Mouse (Mus musculus) stomach, embryonic 16.5 days (tissue): Measurements from ENCODE around the gene Kat6b. TPM values are rescaled to one million over a fixed set of nuclear protein-coding genes. Genes with fewer than 3 reads are reported as not detected.

Source experiments
- ATAC-seq: fragments of 200-750 bp; cut with Nextera tagmentation; 2 replicates; pipeline ENCODE4 v1.8.0; 2017; ENCODE audit warnings: moderate number of reproducible peaks, moderate TSS enrichment; ENCODE audit not compliant: insufficient read depth, low FRiP score
- H3K27ac ChIP-seq: fragments of 300-500 bp; sonication (generic); 2 replicates; pipeline ENCODE4 v1.5.1; 2014; ENCODE audit warnings: low read length
- H3K27me3 ChIP-seq: fragments of 300-500 bp; sonication (generic); 2 replicates; pipeline ENCODE4 v1.6.1; 2014; ENCODE audit warnings: low read length, control low read depth, mixed read lengths; ENCODE audit not compliant: control insufficient read depth, insufficient read depth
- H3K36me3 ChIP-seq: fragments of 300-500 bp; sonication (generic); 2 replicates; pipeline ENCODE4 v1.6.1; 2014; ENCODE audit warnings: low read length; ENCODE audit not compliant: control insufficient read depth, insufficient read depth
- H3K4me1 ChIP-seq: fragments of 300-500 bp; sonication (generic); 2 replicates; pipeline ENCODE4 v1.6.1; 2014; ENCODE audit warnings: low read length, control low read depth, mixed read lengths; ENCODE audit not compliant: control insufficient read depth, insufficient read depth
- H3K4me2 ChIP-seq: fragments of 300-500 bp; sonication (generic); 2 replicates; pipeline ENCODE4 v1.6.1; 2014; ENCODE audit warnings: low read depth, low read length, mixed read lengths
- H3K4me3 ChIP-seq: fragments of 300-500 bp; sonication (generic); replicated peaks from 2 replicates; pipeline ENCODE4 v1.5.1; 2014; ENCODE audit warnings: mild to moderate bottlenecking, low read length
- H3K9ac ChIP-seq: fragments of 300-500 bp; sonication (generic); 2 replicates; pipeline ENCODE4 v1.6.1; 2014; ENCODE audit warnings: low read length
- H3K9me3 ChIP-seq: fragments of 300-500 bp; sonication (generic); replicated peaks from 2 replicates; pipeline ENCODE4 v1.6.1; 2016; ENCODE audit warnings: low read length, control low read depth; ENCODE audit not compliant: control insufficient read depth
- WGBS: fragments of 180-500 bp; shearing (Covaris S2); extraction: QIAGEN DNeasy Blood & Tissue Kit; methylation state at CpG from one replicate; pipeline ENCODE4 v1.1.7; 2014; 5-methylcytosine and 5-hydroxymethylcytosine counted together
- polyA plus RNA-seq: library from polyadenylated mRNA; unstranded; fragments of >200 nt; fragmentation: Nextera tagmentation; extraction: Ambion mirVana; gene quantifications from 2 replicates; pipeline ENCODE4 v1.2.1, GENCODE M21; 2015

Kat6b gene
- polyA plus RNA-seq, 1 experiment from 2014 or later, result 12.5 TPM

DNA sequence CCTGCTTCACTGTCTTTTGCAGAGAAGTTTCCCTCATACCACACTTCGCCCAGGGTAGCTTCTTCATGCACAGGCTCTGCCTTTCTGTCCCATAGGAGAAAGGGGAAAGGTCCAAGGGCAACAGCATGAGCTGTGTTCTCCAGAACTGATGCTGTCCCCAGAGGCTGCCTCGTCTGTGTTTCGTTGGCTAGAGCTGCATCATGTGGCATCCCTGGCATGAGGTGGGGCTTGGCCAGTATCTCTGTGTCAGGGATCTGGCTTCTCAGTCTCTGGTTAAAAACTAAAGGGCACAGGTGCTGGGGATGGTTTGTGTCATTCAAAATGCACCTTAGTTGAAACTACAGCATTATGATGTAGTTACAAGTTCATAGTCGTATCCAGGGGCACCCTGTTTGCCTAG lies 64.3 kb downstream of the Kat6b start:
- no peak for ATAC-seq
- WGBS, result 81% methylated on average over 4 of the region's 4 CpGs
- H3K36me3 ChIP-seq, result peaks cover 5% of the 10 kb centered on the region; the same call in 1 of the 2 replicates
- H3K4me3 ChIP-seq, result no peak overlapping the region
- no peak overlapping the region for H3K4me2 ChIP-seq
- no peaks in the 10 kb centered on the region for H3K27me3 ChIP-seq
- no peaks in the 10 kb centered on the region for H3K9me3 ChIP-seq
- no peak overlapping the region for H3K9ac ChIP-seq
- H3K27ac ChIP-seq, result no peak overlapping the region
- peaks cover 27% of the 10 kb centered on the region for H3K4me1 ChIP-seq

DNA sequence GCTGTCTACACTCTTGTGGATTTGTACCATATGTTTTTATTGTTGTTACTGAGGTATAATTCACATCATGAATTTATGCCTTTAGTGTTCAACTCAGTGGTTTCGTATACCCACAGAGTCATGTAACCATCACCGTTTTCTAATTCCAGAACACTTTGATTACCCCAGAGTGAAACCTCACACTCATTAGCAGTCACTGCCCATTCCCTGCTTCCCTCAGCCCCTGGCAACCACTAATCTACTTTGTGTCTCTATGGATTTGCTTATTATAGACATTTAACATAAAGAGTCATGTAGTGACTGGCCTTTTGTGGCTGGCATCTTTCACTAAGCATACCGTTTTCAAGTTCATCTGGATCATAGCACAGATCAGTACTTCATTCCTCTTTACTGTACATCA lies 65.1 kb downstream of the Kat6b start:
- no peak overlapping the region for H3K9ac ChIP-seq
- no peak overlapping the region for H3K4me2 ChIP-seq

DNA sequence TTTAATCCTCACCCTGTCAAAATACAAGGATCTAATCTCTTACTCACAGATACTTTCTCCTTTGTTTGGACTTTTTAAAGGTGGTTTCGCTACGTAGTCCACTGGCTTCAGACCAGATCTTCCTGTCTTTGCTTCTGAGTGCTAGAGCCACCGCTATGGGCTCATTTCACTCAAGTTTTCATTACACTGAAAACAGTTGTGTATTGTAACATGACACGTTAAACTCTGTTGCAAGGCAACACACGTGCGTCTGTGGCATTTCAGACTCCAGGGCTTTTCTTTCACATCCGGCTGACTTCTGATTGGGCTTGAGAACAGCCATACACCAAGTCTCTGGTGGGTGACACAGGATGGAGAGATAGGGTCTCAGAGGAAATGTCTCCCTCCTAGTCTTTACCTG lies 66.1 kb downstream of the Kat6b start:
- WGBS, result 39% methylated on average over 7 of the region's 7 CpGs
- Histone ChIP-seq H3K4me1 (peaks cover 27% of the 10 kb centered on the region), H3K36me3 (peaks cover 2% of the 10 kb centered on the region; the same call in 1 of the 2 replicates), H3K4me3 (no peak overlapping the region), H3K27me3 (no peaks in the 10 kb centered on the region), H3K9ac (no peak overlapping the region), H3K9me3 (no peaks in the 10 kb centered on the region), H3K4me2 (no peak overlapping the region), H3K27ac (no peak overlapping the region)
- ATAC-seq, result no peak

More for the DNA sequence above, 65.1 kb downstream of the Kat6b start:
- Histone ChIP-seq H3K27ac (no peak overlapping the region), H3K4me3 (no peak overlapping the region), H3K4me1 (peaks cover 27% of the 10 kb centered on the region), H3K9me3 (no peaks in the 10 kb centered on the region), H3K36me3 (peaks cover 5% of the 10 kb centered on the region; the same call in 1 of the 2 replicates), H3K27me3 (no peaks in the 10 kb centered on the region)
- WGBS, result 64% methylated on average over 3 of the region's 3 CpGs
- no peak for ATAC-seq

DNA sequence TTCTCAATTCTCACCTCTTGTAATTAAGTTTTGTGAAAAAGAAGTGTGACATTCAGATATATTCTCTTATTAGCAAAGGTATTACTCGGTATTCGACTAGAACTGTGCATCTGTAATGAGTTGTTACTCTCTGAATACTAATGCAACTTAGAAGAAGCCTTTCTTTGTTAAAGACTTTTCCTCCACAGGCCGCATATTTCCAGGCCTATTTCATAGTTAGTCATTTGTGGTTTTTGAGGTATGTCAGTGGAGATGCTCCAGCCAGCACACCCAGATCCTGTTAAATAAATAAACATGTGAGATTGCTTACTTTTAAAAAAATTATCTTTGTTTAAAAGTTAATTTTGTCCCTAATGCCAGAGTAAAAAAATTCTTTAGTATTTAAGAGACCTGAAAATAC lies 66.7 kb downstream of the Kat6b start:
- ATAC-seq, result no peak
- no peak overlapping the region for H3K27ac ChIP-seq
- H3K36me3 ChIP-seq, result no peaks in the 10 kb centered on the region
- H3K9ac ChIP-seq, result no peak overlapping the region
- 81% methylated on average over 3 of the region's 3 CpGs for WGBS
- no peak overlapping the region for H3K4me2 ChIP-seq
- no peaks in the 10 kb centered on the region for H3K27me3 ChIP-seq
- no peaks in the 10 kb centered on the region for H3K9me3 ChIP-seq
- peaks cover 28% of the 10 kb centered on the region for H3K4me1 ChIP-seq
- no peak overlapping the region for H3K4me3 ChIP-seq

DNA sequence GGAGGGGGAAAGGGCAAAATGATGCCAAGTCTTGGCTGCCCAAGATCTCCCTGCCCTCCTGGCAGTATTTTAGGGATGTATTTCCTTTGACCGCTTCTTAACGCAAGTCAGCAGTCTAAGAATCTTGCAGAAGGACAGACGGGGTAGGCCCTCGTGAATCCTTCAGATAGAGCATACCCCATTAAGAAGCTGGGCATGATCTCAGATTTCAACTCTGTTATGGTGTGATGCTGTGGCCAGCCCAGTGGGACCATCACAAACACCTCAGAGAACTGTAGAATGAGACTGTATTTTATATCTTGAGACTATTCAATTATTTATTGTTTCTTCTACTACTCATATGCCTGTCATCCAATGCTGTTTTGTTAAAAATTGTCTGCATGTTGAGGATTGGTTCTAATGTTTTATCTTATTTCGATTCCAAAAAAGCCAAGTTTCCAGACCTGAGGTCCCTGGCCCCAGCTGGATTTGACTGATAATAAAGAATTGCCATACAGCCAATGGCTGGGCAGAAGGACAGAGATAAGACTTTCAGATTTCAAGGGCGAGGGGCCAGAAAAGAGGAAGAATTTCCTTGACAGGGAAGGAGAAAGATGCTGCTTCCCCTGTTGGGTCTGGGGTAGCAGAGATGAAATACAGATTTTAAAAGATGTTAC lies 67.8 kb downstream of the Kat6b start:
- Histone ChIP-seq H3K36me3 (no peaks in the 10 kb centered on the region), H3K27me3 (no peaks in the 10 kb centered on the region), H3K4me2 (no peak overlapping the region), H3K4me1 (peaks cover 36% of the 10 kb centered on the region), H3K9ac (no peak overlapping the region), H3K9me3 (no peaks in the 10 kb centered on the region), H3K4me3 (no peak overlapping the region), H3K27ac (no peak overlapping the region)
- 76% methylated on average over 6 of the region's 6 CpGs for WGBS
- ATAC-seq, result no peak

DNA sequence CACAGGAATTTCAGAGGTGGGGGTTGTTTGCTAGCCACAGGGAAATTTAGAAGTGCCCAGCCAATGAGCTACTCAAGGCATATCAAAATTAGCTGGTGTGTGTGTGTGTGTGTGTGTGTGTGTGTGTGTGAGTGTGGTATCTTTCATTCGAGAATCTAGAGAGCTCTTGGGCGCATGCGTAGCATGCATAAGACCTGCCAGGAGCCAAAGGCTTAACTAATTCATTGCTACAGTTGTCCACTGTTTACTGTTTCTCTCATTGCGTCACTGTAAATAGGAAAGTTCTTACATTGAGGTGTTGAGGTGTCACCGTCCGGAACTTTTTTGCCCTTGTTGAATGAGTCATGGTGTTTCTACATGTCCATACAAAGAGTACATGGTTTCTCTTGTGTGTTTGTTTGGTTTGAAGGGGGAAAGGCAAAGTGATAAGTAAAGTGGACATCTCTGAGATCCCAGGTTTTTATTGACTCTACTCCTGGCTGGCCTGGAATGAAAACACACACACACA lies 68.4 kb downstream of the Kat6b start:
- peaks cover 36% of the 10 kb centered on the region for H3K4me1 ChIP-seq
- H3K4me2 ChIP-seq, result no peak overlapping the region
- no peak overlapping the region for H3K27ac ChIP-seq
- H3K4me3 ChIP-seq, result no peak overlapping the region
- H3K9me3 ChIP-seq, result no peaks in the 10 kb centered on the region
- 76% methylated on average over 6 of the region's 6 CpGs for WGBS
- no peaks in the 10 kb centered on the region for H3K27me3 ChIP-seq
- no peaks in the 10 kb centered on the region for H3K36me3 ChIP-seq
- no peak overlapping the region for H3K9ac ChIP-seq
- ATAC-seq, result no peak

DNA sequence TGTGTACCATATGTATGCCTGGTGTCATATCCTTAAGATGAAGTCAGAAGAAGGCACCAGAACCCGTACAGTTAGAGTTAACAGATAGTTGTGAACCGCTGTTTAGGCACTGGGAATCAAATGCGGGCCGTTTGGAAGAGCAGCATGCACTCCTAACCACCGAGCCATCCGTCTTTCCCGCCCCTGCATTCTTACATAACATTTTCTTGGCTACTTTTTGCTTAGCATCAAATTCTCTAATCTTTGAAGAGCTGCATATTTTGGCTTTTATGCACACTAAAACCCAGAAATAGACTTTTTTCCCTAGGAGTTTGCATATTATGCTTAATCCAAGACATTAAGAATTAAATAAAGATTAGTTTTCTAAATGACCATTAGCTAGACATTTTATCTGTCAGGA lies 69.3 kb downstream of the Kat6b start:
- Histone ChIP-seq H3K4me2 (no peak overlapping the region), H3K9ac (no peak overlapping the region), H3K36me3 (no peaks in the 10 kb centered on the region), H3K27me3 (no peaks in the 10 kb centered on the region), H3K4me1 (peaks cover 31% of the 10 kb centered on the region), H3K9me3 (no peaks in the 10 kb centered on the region), H3K4me3 (no peak overlapping the region), H3K27ac (no peak overlapping the region)
- 56% methylated on average over 7 of the region's 7 CpGs for WGBS
- no peak for ATAC-seq

DNA sequence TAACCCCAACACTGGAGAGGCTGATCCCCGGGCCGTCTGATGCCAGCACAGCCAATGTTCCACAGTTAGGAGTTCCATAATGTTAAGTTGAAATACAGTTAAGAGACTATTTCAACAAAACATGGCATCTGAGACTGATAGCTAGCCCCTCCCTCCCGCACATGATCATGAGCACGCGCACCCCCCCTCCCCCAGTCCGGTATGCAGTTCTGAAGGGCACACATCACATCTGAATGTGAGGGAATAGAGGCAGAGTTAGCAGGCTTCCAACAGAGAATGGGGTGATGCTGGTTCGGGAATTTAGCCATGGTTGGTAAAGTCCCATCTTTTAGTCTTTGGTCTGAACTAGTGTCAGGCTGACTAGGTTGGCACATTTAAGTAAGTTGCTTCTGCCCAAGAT lies 70.4 kb downstream of the Kat6b start:
- Histone ChIP-seq H3K27ac (no peak overlapping the region), H3K36me3 (no peaks in the 10 kb centered on the region), H3K4me1 (peaks cover 21% of the 10 kb centered on the region), H3K4me3 (no peak overlapping the region), H3K9me3 (no peaks in the 10 kb centered on the region), H3K27me3 (no peaks in the 10 kb centered on the region), H3K9ac (no peak overlapping the region), H3K4me2 (no peak overlapping the region)
- no peak for ATAC-seq
- 86% methylated on average over 7 of the region's 7 CpGs for WGBS

DNA sequence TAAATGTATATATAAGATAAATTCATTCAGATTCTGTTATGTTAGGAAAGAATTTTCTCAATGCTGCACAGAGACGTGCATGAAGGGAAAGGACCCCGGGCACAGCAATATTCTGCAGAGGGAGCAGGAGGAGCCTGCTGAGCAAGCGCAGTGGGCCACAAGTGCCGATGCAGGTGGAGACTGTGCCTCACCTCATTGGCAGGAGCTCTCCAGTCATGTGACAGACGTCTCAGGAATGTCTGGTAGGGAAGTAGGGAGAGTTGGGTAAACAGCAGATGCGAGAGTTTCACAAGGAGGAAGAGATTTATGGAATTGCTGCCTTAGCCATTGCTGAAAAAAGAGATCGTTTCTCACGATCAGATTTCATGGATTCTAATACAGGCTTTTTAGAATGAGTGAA lies 71.7 kb downstream of the Kat6b start:
- no peak overlapping the region for H3K4me3 ChIP-seq
- no peak overlapping the region for H3K9ac ChIP-seq
- no peaks in the 10 kb centered on the region for H3K36me3 ChIP-seq
- peaks cover 14% of the 10 kb centered on the region for H3K4me1 ChIP-seq
- peak overlapping the region; percentile 75; the same call in 1 of the 2 replicates for H3K27ac ChIP-seq
- no peaks in the 10 kb centered on the region for H3K9me3 ChIP-seq
- 42% methylated on average over 8 of the region's 8 CpGs for WGBS
- no peaks in the 10 kb centered on the region for H3K27me3 ChIP-seq
- ATAC-seq, result peak; percentile 74; the same call in 1 of the 2 replicates
- peak overlapping the region; percentile 24; the same call in 1 of the 2 replicates for H3K4me2 ChIP-seq
